Mouse (Mus musculus): ENCODE results near the gene Aar2. TPM values are rescaled to one million over a fixed set of nuclear protein-coding genes. Genes with fewer than 3 reads are reported as not detected.
"Not testable (repeated sequence)": the region's sequence is repeated elsewhere in the genome, so short reads cannot be mapped to it uniquely, and the experiment has no call there.

The Aar2 gene
- polyA plus RNA-seq, 2 experiments, result 22.9 to 36.8 TPM

DNA sequence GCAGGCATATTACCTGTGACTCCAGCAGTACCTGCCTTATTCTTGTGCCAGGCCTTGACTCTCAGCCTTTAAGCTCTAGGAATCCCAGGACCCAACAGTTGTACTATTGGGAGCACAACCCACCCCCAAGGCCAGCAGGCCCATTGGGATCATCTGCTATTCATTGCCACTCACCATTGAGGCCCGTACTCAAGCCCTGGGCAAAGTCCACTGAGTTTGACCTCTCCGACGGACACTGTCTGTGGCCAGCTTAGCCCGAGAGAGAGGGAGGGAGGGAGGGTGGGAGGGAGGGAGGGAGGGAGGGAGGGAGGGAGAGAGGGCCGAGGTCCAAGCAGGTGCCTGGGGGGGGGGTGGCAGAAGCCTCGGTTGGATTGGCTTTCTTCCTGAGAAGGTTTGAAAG, 34.8 kb upstream of the Aar2 start:
- H3K4me3 ChIP-seq (replicated peaks; ENCODE audit: low read length), result no peak overlapping the region
- DNase-seq (ENCODE audit: low spot score) (no peak), ATAC-seq (ENCODE audit: low FRiP score, low read depth) (no peak)
- no peaks in the 10 kb centered on the region for H3K4me1 ChIP-seq (ENCODE audit: control insufficient read depth, insufficient read depth, low read length)
- H3K9ac ChIP-seq (ENCODE audit: low read depth, low read length, severe bottlenecking), result no peak overlapping the region
- no peak for TF ChIP-seq POLR2A (IDR thresholded peaks at IDR 0.05; ENCODE audit: borderline replicate concordance, extremely low read depth, insufficient read depth, insufficient read length)
- no peak overlapping the region for H3K4me2 ChIP-seq (replicated peaks; ENCODE audit: low read depth, low read length, severe bottlenecking)
- 69% methylated on average over 5 of the region's 6 CpGs for WGBS
- no peaks in the 10 kb centered on the region for H3K9me3 ChIP-seq (ENCODE audit: control insufficient read depth, low read length)
- H3K27me3 ChIP-seq (ENCODE audit: control insufficient read depth, insufficient read depth, low read length), result no peaks in the 10 kb centered on the region
- peaks cover 64% of the 10 kb centered on the region for H3K36me3 ChIP-seq (ENCODE audit: control insufficient read depth, insufficient read depth, low read length)
- no peak overlapping the region for H3K27ac ChIP-seq (replicated peaks; ENCODE audit: low read depth, low read length)

DNA sequence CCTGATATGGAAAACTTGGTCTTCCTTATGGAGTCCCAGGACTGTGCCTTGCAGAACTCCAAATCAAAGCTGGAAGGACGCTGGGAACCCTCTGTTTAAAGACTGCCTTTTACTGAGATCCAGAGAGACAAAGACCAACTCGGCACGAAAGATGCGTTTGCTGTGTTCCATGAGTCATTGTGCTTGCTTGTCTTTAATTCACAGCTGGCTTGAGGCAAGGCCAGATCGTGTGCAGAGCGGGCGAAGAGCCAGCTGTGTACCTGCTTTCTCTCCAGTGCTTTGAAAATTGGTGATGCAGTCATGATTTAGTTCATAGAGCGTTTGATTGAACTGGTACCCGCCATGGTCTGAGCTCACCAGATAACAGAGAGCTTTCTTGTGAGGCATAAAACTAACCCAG, 32.3 kb upstream of the Aar2 start:
- H3K9ac ChIP-seq (ENCODE audit: low read depth, low read length, severe bottlenecking), result no peak overlapping the region
- DNase-seq (ENCODE audit: low spot score) (no peak), ATAC-seq (ENCODE audit: low FRiP score, low read depth) (no peak)
- no peaks in the 10 kb centered on the region for H3K4me1 ChIP-seq (ENCODE audit: control insufficient read depth, insufficient read depth, low read length)
- TF ChIP-seq POLR2A (IDR thresholded peaks at IDR 0.05; ENCODE audit: borderline replicate concordance, extremely low read depth, insufficient read depth, insufficient read length), result no peak
- peaks cover 43% of the 10 kb centered on the region for H3K36me3 ChIP-seq (ENCODE audit: control insufficient read depth, insufficient read depth, low read length)
- H3K4me2 ChIP-seq (replicated peaks; ENCODE audit: low read depth, low read length, severe bottlenecking), result no peak overlapping the region
- 84% methylated on average over 9 of the region's 9 CpGs for WGBS
- no peaks in the 10 kb centered on the region for H3K9me3 ChIP-seq (ENCODE audit: control insufficient read depth, low read length)
- no peak overlapping the region for H3K27ac ChIP-seq (replicated peaks; ENCODE audit: low read depth, low read length)
- no peak overlapping the region for H3K4me3 ChIP-seq (replicated peaks; ENCODE audit: low read length)
- no peaks in the 10 kb centered on the region for H3K27me3 ChIP-seq (ENCODE audit: control insufficient read depth, insufficient read depth, low read length)

DNA sequence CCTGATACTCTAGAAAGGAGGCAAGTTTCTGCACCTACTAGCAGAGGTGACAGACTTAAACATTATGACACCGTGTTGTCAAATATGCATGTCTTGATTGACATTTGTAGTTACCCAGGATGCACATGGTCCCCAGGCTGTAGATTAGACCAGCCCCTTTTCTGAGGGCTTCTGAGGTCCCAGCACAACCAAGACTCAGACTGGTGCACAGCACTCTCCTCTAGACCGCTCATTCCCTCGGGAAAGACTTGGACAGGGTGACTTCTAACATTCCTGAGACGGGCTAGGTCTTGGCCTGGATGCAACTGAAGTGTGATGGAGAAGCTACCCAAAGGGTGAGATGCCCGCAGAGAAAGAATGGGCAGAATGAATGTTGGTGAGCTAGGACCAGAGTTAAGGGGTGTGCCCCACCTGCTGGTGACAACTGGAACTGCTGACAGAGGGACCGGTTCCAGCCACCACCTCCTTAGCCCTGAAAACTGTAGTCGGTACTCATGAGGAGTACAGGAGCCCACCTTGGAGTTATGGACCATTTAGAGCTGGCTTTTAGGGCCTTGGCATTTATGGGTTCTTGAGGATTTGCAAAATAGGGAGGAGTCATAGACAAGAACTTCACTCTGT, 31.7 kb upstream of the Aar2 start:
- Histone ChIP-seq H3K36me3 (ENCODE audit: control insufficient read depth, insufficient read depth, low read length) (peaks cover 38% of the 10 kb centered on the region), H3K4me2 (replicated peaks; ENCODE audit: low read depth, low read length, severe bottlenecking) (no peak overlapping the region), H3K4me3 (replicated peaks; ENCODE audit: low read length) (no peak overlapping the region), H3K9ac (ENCODE audit: low read depth, low read length, severe bottlenecking) (no peak overlapping the region), H3K4me1 (ENCODE audit: control insufficient read depth, insufficient read depth, low read length) (no peaks in the 10 kb centered on the region), H3K27ac (replicated peaks; ENCODE audit: low read depth, low read length) (no peak overlapping the region), H3K9me3 (ENCODE audit: control insufficient read depth, low read length) (no peaks in the 10 kb centered on the region), H3K27me3 (ENCODE audit: control insufficient read depth, insufficient read depth, low read length) (no peaks in the 10 kb centered on the region)
- TF ChIP-seq POLR2A (IDR thresholded peaks at IDR 0.05; ENCODE audit: borderline replicate concordance, extremely low read depth, insufficient read depth, insufficient read length), result no peak
- ATAC-seq (ENCODE audit: low FRiP score, low read depth) (peak; percentile 57), DNase-seq (ENCODE audit: low spot score) (peak; percentile 74)
- 24% methylated on average over 7 of the region's 7 CpGs for WGBS

DNA sequence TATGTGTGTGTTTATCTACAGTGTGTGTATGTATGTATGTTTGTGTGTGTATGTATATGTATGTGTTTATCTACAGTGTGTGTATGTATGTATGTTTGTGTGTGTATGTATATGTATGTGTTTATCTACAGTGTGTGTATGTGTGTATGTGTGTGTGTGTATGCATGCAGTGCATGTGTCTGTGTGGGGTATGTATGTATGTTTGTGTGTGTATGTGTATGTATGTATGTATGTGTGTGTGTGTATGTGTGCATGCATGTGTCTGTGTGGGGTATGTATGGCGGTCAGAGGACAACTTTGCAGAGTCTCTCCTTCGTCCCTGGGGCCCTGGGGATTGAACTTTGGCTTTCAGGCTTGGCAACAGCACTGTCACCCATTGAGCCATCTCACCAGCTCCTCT, 30.7 kb upstream of the Aar2 start:
- H3K9ac ChIP-seq (ENCODE audit: low read depth, low read length, severe bottlenecking); H3K27me3 ChIP-seq (ENCODE audit: control insufficient read depth, insufficient read depth, low read length); H3K4me3 ChIP-seq (replicated peaks; ENCODE audit: low read length); H3K4me2 ChIP-seq (replicated peaks; ENCODE audit: low read depth, low read length, severe bottlenecking); H3K4me1 ChIP-seq (ENCODE audit: control insufficient read depth, insufficient read depth, low read length); DNase-seq (ENCODE audit: low spot score); H3K27ac ChIP-seq (replicated peaks; ENCODE audit: low read depth, low read length); H3K9me3 ChIP-seq (ENCODE audit: control insufficient read depth, low read length): not testable (repeated sequence)
- 79% methylated on average over 2 of the region's 2 CpGs for WGBS
- H3K36me3 ChIP-seq (ENCODE audit: control insufficient read depth, insufficient read depth, low read length), result peaks cover 36% of the 10 kb centered on the region
- 0 out of 2 replicates have a peak, but pooled peaks have one; percentile 57 for ATAC-seq (ENCODE audit: low FRiP score, low read depth)

DNA sequence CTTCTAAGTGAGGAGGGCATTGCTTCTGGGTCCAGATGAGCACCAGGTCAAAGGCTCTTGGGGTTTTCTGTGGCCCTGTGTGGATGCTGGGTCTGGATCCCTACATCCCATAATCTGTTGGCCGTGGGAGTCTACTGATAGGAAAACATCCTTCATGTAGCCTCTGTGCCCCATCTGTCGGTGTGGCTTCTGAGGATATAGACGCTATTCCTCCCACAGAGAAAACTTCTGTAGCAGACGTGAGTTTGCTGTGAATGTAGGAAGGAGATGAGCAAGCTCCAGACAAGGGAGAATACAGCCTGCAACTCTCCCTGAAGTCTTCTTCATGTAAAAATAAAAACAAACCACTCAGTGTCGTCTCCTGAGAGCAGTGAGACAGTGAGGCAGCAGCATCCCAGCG, 29.1 kb upstream of the Aar2 start:
- 80% methylated on average over 6 of the region's 6 CpGs for WGBS
- no peaks in the 10 kb centered on the region for H3K9me3 ChIP-seq (ENCODE audit: control insufficient read depth, low read length)
- DNase-seq (ENCODE audit: low spot score) (no peak), ATAC-seq (ENCODE audit: low FRiP score, low read depth) (no peak)
- no peaks in the 10 kb centered on the region for H3K27me3 ChIP-seq (ENCODE audit: control insufficient read depth, insufficient read depth, low read length)
- no peak overlapping the region for H3K4me3 ChIP-seq (replicated peaks; ENCODE audit: low read length)
- no peak overlapping the region for H3K9ac ChIP-seq (ENCODE audit: low read depth, low read length, severe bottlenecking)
- peaks cover 48% of the 10 kb centered on the region for H3K36me3 ChIP-seq (ENCODE audit: control insufficient read depth, insufficient read depth, low read length)
- TF ChIP-seq POLR2A (IDR thresholded peaks at IDR 0.05; ENCODE audit: borderline replicate concordance, extremely low read depth, insufficient read depth, insufficient read length), result no peak
- no peak overlapping the region for H3K4me2 ChIP-seq (replicated peaks; ENCODE audit: low read depth, low read length, severe bottlenecking)
- no peak overlapping the region for H3K27ac ChIP-seq (replicated peaks; ENCODE audit: low read depth, low read length)
- H3K4me1 ChIP-seq (ENCODE audit: control insufficient read depth, insufficient read depth, low read length), result no peaks in the 10 kb centered on the region

DNA sequence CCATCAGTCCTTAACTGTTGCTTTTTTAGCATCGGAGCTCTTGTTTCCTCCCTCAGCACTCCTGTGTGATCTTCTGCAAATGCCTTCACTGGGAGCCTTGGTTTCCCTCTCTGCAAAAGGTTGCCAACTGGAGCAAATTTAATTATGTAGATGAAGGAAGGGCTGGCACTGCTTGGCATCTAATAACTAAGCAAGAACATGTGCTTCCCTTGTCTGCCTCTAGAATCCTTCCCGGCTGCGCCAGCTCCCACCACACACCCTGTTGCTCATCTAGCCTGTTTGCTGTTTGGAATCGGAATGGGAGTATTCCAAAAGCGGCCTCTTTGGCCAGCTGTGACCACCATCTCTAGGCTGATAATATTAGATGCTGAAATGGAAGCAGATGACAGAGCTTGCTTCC, 27.8 kb upstream of the Aar2 start:
- Histone ChIP-seq H3K36me3 (ENCODE audit: control insufficient read depth, insufficient read depth, low read length) (peaks cover 44% of the 10 kb centered on the region), H3K27me3 (ENCODE audit: control insufficient read depth, insufficient read depth, low read length) (no peaks in the 10 kb centered on the region), H3K27ac (replicated peaks; ENCODE audit: low read depth, low read length) (no peak overlapping the region), H3K9ac (ENCODE audit: low read depth, low read length, severe bottlenecking) (no peak overlapping the region), H3K4me1 (ENCODE audit: control insufficient read depth, insufficient read depth, low read length) (no peaks in the 10 kb centered on the region), H3K4me2 (replicated peaks; ENCODE audit: low read depth, low read length, severe bottlenecking) (no peak overlapping the region), H3K9me3 (ENCODE audit: control insufficient read depth, low read length) (no peaks in the 10 kb centered on the region), H3K4me3 (replicated peaks; ENCODE audit: low read length) (no peak overlapping the region)
- DNase-seq (ENCODE audit: low spot score) (no peak), ATAC-seq (ENCODE audit: low FRiP score, low read depth) (no peak)
- 84% methylated on average over 5 of the region's 5 CpGs for WGBS
- no peak for TF ChIP-seq POLR2A (IDR thresholded peaks at IDR 0.05; ENCODE audit: borderline replicate concordance, extremely low read depth, insufficient read depth, insufficient read length)
